Mouse (Mus musculus) liver, embryonic 14.5 days (tissue): ENCODE results near the gene Terb2. TPM values are rescaled to one million over a fixed set of nuclear protein-coding genes. Genes with fewer than 3 reads are reported as not detected.
A peak's percentile ranks its signal among the peaks of the same experiment; 100 is the strongest.

Source experiments
- ATAC-seq: fragments of 200-750 bp; cut with Nextera tagmentation; 2 replicates; pipeline ENCODE4 v1.8.0; 2017; ENCODE audit warnings: moderate number of reproducible peaks, mild to moderate bottlenecking, moderate library complexity; ENCODE audit not compliant: insufficient read depth
- DNase-seq, 3 experiments: peaks; one replicate each; pipeline ENCODE4 v3.0.0-alpha.2; 2012 to 2013; ENCODE audit warnings: low read depth in 3 of 3, low spot score in 3 of 3
- H3K27ac ChIP-seq: fragments of 300-500 bp; sonication (generic); 2 replicates; pipeline ENCODE4 v1.5.1; 2014; ENCODE audit warnings: moderate library complexity, mild to moderate bottlenecking, control low read depth, inconsistent platforms
- H3K27me3 ChIP-seq: fragments of 300-500 bp; sonication (generic); 2 replicates; pipeline ENCODE4 v1.6.1; 2014; ENCODE audit warnings: mild to moderate bottlenecking, low read length, moderate library complexity; ENCODE audit not compliant: control insufficient read depth, insufficient read depth
- H3K36me3 ChIP-seq: fragments of 300-500 bp; sonication (generic); replicated peaks from 2 replicates; pipeline ENCODE4 v1.6.1; 2014; ENCODE audit warnings: low read depth; ENCODE audit not compliant: control insufficient read depth, insufficient read depth
- H3K4me1 ChIP-seq, 2 experiments: fragments of 200-500 bp in 1 of 2; fragments of 300-500 bp in 1 of 2; sonication (generic) in 1 of 2; replicated peaks; 2 replicates each; pipeline ENCODE4 v1.6.1; 2012 to 2014; ENCODE audit warnings: antibody characterized with exemption in 1 of 2, inconsistent platforms in 1 of 2, low read length in 1 of 2; ENCODE audit not compliant: control insufficient read depth in 2 of 2, insufficient read depth in 2 of 2
- H3K4me2 ChIP-seq: fragments of 300-500 bp; sonication (generic); 2 replicates; pipeline ENCODE4 v1.6.1; 2014; ENCODE audit warnings: low read depth, mild to moderate bottlenecking, control low read depth, moderate library complexity
- H3K4me3 ChIP-seq, 2 experiments: fragments of 200-500 bp in 1 of 2; fragments of 300-500 bp in 1 of 2; sonication (generic) in 1 of 2; 2 replicates each; pipeline ENCODE4 v1.5.1; 2012 to 2014; ENCODE audit warnings: low read depth in 2 of 2, low read length in 2 of 2, mild to moderate bottlenecking in 2 of 2, control low read depth in 1 of 2, inconsistent platforms in 1 of 2, moderate library complexity in 1 of 2; ENCODE audit not compliant: insufficient read depth in 1 of 2
- H3K9ac ChIP-seq: fragments of 300-500 bp; sonication (generic); replicated peaks from 2 replicates; pipeline ENCODE4 v1.6.1; 2014; ENCODE audit warnings: mild to moderate bottlenecking, control low read depth, moderate library complexity
- H3K9me3 ChIP-seq: fragments of 300-500 bp; sonication (generic); 2 replicates; pipeline ENCODE4 v1.6.1; 2016; ENCODE audit warnings: low read length, mixed read lengths; ENCODE audit not compliant: control insufficient read depth
- CTCF ChIP-seq: IDR thresholded peaks from 2 replicates; pipeline ENCODE4 v1.5.1; 2016; ENCODE audit warnings: antibody characterized with exemption, low read depth, control low read depth
- EP300 ChIP-seq: IDR thresholded peaks from 2 replicates; pipeline ENCODE4 v1.6.1; 2016; ENCODE audit warnings: antibody characterized with exemption, low read depth
- WGBS: fragments of 180-500 bp; shearing (Covaris S2); extraction: QIAGEN DNeasy Blood & Tissue Kit; methylation state at CpG from one replicate; pipeline ENCODE4 v1.1.7; 2014; ENCODE audit not compliant: insufficient replicate concordance; 5-methylcytosine and 5-hydroxymethylcytosine counted together
- polyA plus RNA-seq, 2 experiments: library from polyadenylated mRNA; depleted of rRNA in 1 of 2; stranded (reverse) in 1 of 2; unstranded in 1 of 2; fragments of >200 nt; fragmentation: Nextera tagmentation in 1 of 2; extraction: Ambion mirVana in 1 of 2; gene quantifications; 2 replicates each; pipeline versions ENCODE4 v1.2.1 to v1.2.3; 2012 to 2014

The Terb2 gene
- polyA plus RNA-seq, 2 experiments = not detected

- Histone ChIP-seq H3K4me1 (peaks cover 0 to 23% of the 10 kb centered on the region in 2 experiments; a peak in 2 of 4 replicates), H3K9me3 (no peaks in the 10 kb centered on the region), H3K36me3 (peaks cover 6% of the 10 kb centered on the region), H3K27ac (no peak overlapping the region), H3K4me3 (no peak overlapping the region), H3K9ac (no peak overlapping the region), H3K27me3 (no peaks in the 10 kb centered on the region), H3K4me2 (no peak overlapping the region)
- DNase-seq (no peak), ATAC-seq (no peak)
- 51% methylated on average over 2 of the region's 2 CpGs for WGBS
- TF ChIP-seq CTCF (no peak), EP300 (no peak)
Measured at GRCm38 (mm10) chr2:122155292-122155691, 30.8 kb upstream of the Terb2 start.

- Histone ChIP-seq H3K4me2 (no peak overlapping the region), H3K27me3 (no peaks in the 10 kb centered on the region), H3K36me3 (peaks cover 6% of the 10 kb centered on the region), H3K9me3 (no peaks in the 10 kb centered on the region), H3K4me1 (peaks cover 0 to 23% of the 10 kb centered on the region in 2 experiments; a peak in 2 of 4 replicates), H3K9ac (no peak overlapping the region), H3K27ac (no peak overlapping the region), H3K4me3 (no peak overlapping the region)
- 58% methylated on average over 4 of the region's 4 CpGs for WGBS
- TF ChIP-seq CTCF = no peak
- no peak for TF ChIP-seq EP300
- DNase-seq (no peak), ATAC-seq (peak; percentile 53)
Measured at GRCm38 (mm10) chr2:122156051-122156700, 29.9 kb upstream of the Terb2 start.

- ATAC-seq = no peak
- DNase-seq = no peak
- H3K36me3 ChIP-seq = no peaks in the 10 kb centered on the region; the same call in 1 of the 2 replicates
- no peak overlapping the region for H3K27ac ChIP-seq
- no peak overlapping the region for H3K4me2 ChIP-seq
- H3K4me3 ChIP-seq = no peak overlapping the region
- peaks cover 0 to 23% of the 10 kb centered on the region in 2 experiments; a peak in 2 of 4 replicates for H3K4me1 ChIP-seq
- no peak overlapping the region for H3K9ac ChIP-seq
- no peak for TF ChIP-seq CTCF
- no peak for TF ChIP-seq EP300
- no peaks in the 10 kb centered on the region for H3K27me3 ChIP-seq
- no peaks in the 10 kb centered on the region for H3K9me3 ChIP-seq
Measured at GRCm38 (mm10) chr2:122157561-122157960, 28.5 kb upstream of the Terb2 start.

DNA sequence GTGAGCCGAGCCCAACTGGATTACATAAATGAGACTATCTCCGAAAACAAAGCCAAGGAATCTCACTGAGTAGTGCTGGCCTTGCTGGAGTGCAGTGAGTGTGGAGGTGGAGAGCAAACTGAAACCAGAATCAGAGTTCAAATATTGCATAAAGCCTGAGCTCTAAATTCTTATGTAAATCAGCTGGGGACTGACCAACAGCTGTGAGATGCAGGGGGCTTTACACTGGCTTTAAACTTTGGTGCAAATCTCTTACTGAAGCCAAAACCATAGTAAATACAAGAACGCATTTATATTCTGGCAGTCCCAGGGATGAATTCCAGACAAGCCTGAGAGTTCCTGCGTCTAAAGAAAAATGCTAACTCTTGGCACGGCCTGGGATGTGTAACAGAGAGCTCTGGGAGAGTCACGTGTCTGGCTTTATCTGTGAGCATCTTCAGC lies 27.7 kb upstream of the Terb2 start:
- no peak overlapping the region for H3K9ac ChIP-seq
- H3K36me3 ChIP-seq = no peaks in the 10 kb centered on the region; the same call in 1 of the 2 replicates
- TF ChIP-seq CTCF = no peak
- TF ChIP-seq EP300 = no peak
- H3K4me1 ChIP-seq = peaks cover 0 to 21% of the 10 kb centered on the region in 2 experiments; a peak in 2 of 4 replicates
- no peak overlapping the region for H3K27ac ChIP-seq
- H3K4me3 ChIP-seq = no peak overlapping the region
- ATAC-seq (no peak), DNase-seq (no peak)
- WGBS = 62% methylated on average over 6 of the region's 6 CpGs
- H3K9me3 ChIP-seq = no peaks in the 10 kb centered on the region
- no peaks in the 10 kb centered on the region for H3K27me3 ChIP-seq
- H3K4me2 ChIP-seq = no peak overlapping the region

DNA sequence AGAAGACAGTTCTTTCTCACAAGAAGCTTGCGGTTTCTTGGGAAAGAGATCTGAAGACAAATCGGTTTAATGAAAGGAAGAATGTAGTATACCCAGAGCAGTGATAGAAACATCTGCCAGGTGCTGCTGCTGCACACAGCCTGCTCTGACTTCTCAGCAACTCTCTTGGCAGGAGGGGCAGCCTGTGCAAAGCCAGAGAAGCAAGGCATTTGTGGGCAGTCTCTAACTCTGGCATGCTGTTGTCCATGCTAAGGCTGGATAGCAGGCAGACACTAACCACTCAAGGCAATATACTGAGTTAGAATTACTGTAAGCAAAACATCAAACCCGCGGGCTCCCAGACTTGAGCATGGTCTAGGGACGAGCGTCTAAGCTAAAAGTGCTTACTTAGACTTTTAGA lies 26.4 kb upstream of the Terb2 start:
- Histone ChIP-seq H3K4me1 (peaks cover 0 to 23% of the 10 kb centered on the region in 2 experiments; a peak in 2 of 4 replicates), H3K27me3 (no peaks in the 10 kb centered on the region), H3K36me3 (no peaks in the 10 kb centered on the region), H3K9ac (no peak overlapping the region), H3K4me2 (no peak overlapping the region), H3K4me3 (no peak overlapping the region), H3K9me3 (no peaks in the 10 kb centered on the region), H3K27ac (no peak overlapping the region)
- ATAC-seq (no peak), DNase-seq (no peak)
- no peak for TF ChIP-seq CTCF
- TF ChIP-seq EP300 = no peak
- WGBS = 74% methylated on average over 6 of the region's 6 CpGs
